Mouse (Mus musculus) yolk sac, embryonic 10.5 days (tissue): ENCODE results near the gene Prkcb.

ENCODE experiments used
- DNase-seq: peaks from one replicate; pipeline ENCODE4 v3.0.0-alpha.2; 2017; ENCODE audit warnings: low spot score

Prkcb gene

DNA sequence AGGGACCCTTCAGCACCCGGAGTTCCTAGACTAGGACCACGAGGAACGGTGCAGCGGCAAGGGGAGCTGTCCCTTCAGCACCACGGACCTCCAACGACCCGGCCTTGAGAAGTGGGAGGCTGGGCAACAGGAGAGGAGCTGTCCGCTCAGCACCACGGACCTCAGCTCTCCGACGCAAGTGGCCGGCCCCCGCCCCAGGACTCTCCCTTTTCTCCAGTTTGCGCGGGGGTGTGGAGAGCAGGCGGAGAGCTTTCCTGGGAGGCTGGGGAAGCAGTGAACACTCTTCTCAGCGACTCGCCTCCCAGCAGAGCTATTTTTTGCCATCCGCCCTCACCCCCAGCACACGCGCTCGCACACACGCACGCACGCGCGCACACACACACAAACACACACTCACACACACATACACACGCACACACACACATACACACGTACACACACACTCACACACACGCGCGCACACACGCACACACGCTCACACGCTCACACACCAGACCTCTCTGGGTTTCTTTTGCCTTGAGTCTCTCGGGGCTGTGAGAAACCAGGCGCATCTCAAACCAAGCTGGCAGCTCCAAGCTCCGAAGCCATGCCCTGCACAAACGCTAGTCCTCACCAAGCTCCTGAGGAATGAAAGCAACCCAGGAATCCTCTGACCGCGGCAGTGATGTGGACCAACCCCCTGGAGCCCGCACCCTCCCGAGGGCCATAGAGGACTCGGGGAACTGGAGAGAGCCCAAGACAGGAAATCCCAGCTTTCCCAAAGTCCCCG, 382.5 kb downstream of the Prkcb start:
- peak; percentile 81 for DNase-seq

DNA sequence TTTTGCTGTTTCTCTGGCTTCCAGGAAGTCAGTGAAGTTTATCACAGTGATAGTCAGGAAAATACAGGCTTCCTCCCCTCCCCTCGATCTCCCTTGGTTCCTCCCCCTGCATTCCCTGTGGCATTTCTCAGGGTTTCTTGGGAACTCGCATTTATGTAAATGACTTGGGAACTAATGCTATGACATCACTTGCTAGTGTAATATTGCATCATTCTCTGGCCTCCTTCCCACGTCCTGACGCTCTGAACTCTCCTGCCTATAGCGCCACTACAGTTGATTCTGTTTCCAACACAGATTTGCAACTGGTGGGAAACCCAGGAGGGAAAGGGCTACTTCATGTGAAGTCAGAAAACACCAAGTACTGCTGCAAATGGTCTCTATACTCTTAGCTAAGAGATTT, 384.4 kb downstream of the Prkcb start:
- no peak for DNase-seq

DNA sequence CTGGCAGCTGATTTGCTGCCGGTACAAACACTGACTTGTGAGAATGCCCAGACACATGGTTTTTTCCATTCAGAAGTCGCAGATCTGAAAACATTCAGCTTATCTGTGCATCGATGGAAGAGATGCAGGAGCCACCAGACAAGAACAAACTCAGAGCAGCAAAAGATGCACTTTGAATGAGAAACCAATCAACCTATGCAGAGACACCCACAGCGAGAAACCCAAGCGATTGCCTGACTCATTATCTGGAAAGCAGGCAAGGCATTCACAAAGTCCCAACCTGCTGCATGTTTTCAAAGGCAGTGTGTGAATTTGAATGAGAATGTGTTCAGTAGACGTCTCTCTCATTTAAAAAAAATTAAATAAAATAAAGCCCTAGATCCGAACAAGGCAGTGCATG, 386.7 kb downstream of the Prkcb start:
- DNase-seq, result no peak
